Mouse (Mus musculus) megakaryocyte-erythroid progenitor cell, adult 5-6 weeks (primary cell): ENCODE results near the gene Il9r. TPM values are rescaled to one million over a fixed set of nuclear protein-coding genes. Genes with fewer than 3 reads are reported as not detected.

Source experiments
- ATAC-seq: replicated peaks from 2 replicates; pipeline ENCODE4 v1.8.0; 2016; ENCODE audit warnings: mild to moderate bottlenecking, inconsistent platforms; ENCODE audit not compliant: severe bottlenecking, poor library complexity, low FRiP score, low TSS enrichment
- total RNA-seq, 2 experiments: library from RNA; stranded (forward) in 1 of 2; stranded (reverse) in 1 of 2; fragments of 200-1000, 215-1000 nt in 1 of 2; fragments of >200 nt in 1 of 2; fragmentation: Nextera tagmentation in 1 of 2; gene quantifications; 2 replicates each; pipeline ENCODE4 v1.2.3; 2014 to 2017

The Il9r gene
- total RNA-seq (2014; fragmentation: Nextera tagmentation): not detected in 2 replicates
- total RNA-seq (2017): 0.19 TPM in 1 of 2 replicates, not detected in the other

DNA sequence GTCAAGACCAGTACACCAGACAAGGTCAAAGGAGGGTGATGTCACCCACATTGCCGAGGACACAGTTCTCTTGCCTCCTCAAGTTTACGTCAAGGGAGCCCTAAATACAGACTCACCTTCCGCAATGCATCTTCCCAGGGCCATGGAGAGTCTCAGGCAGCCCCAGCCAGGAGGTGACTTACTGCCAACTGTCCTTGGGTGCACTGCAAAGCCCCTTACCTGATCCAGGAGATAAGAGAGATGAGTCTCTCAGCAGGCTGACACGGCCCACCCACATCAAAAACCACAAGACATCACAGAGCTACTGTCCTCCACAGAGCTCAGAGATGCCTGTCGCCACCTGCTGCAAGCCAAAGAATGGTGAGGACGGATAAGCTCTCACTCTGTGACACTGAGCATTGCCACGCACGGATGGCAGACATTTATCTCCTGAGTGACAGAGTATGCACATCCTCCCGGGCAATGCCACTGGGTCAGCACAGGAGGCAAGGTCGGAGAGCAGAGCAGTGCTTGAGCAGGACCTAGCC lies at the start of gene Il9r:
Il9r (minus strand) TSS at position 205 of the 527 bp plus-strand sequence.
- ATAC-seq: peak; percentile 72

DNA sequence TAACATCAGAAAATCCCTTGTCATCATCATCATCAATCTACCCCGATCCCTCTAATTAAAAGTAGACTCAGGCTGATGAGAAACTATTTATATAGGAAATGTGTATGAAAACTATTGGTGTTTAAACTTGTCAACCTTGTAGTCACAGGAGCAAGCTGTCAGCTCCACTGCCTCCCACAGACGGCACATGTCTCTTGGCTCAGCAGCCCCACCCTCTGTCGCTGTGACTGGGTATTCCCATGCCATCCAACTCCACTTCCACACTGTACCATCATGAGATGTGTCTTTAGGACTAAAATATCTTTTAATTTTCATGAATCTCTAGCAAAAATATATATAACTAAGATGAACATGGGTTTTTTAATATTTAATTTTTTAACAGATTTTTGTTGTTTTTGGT lies 48.3 kb upstream of the Il9r start:
- no peak for ATAC-seq

DNA sequence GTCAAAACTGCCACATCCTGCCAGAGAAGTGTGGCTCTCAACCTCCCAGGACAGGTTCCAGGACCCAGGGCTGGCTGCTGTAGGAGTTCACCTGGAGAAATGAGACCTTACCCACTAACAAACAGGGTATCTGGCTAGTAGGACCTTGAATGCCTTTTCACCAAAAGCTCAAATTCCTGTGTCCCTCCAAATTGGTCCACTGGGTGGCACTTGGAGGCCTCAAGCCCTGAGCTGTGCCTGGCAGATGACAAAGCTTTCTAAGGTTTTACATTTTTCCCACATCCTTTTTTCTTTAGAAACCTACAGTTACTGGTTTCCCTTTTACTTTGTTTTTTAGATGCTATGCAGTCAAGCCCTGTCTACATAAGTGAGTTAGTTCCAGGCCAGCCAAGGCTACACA lies 47.0 kb upstream of the Il9r start:
- ATAC-seq: 0 out of 2 replicates have a peak, but pooled peaks have one; percentile 37

DNA sequence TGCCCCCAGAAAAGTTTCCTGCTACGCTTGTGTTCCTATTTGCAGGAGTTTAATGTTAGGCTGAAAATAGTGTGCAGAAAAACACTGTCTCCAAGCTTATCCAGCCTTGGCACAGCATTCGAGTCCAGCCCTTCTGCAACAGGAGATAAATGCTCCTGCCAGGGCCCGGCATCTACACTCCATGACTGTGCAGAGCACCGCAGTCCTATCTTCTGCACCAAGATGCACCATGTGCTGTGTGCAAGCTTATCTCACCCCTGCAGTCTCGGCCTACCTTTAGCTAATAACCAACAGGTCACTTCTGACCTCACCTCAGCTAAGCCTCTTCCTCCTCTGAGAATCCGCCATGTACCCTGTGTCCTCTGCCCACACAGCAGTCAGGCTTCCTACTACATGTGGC lies 45.5 kb upstream of the Il9r start:
- ATAC-seq: peak; percentile 92

DNA sequence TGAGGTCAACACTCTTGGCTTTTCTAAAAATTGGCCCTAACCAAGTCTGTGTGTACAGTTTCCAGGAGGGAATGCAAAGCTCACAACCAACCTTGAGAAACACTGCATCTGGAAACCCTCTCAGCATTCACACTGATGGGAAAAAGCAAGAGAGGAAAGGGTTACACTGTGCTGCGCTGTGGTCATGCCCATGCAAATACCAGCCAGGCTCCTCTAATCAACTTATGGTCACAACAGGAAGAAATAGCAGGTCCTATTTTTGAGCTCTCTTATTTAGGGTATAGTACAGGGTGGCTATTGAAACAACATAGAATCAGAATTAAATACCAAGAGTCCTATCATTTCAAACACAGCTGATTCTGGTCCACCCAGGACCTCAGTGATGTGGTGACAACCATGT lies 44.5 kb upstream of the Il9r start:
- no peak for ATAC-seq

DNA sequence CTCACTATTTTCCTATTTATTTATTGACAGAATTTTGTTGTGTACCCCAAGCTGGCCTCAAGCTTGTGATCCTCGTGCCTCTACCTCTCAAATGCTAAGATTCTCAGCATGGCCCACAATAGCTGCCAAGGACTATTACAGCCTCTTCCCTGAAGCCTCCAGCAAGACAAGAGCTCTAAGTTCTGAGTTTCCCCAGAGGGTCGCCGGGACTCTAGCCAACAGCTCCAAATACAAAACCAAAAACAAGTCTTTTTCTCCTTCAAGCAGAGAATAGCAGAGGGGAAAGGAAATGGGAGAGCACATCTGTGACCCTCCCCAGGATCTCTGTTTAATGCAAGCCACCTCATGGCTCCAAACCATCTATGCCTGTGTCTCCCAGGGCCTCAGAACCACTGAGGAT lies 44.0 kb upstream of the Il9r start:
- ATAC-seq: no peak

DNA sequence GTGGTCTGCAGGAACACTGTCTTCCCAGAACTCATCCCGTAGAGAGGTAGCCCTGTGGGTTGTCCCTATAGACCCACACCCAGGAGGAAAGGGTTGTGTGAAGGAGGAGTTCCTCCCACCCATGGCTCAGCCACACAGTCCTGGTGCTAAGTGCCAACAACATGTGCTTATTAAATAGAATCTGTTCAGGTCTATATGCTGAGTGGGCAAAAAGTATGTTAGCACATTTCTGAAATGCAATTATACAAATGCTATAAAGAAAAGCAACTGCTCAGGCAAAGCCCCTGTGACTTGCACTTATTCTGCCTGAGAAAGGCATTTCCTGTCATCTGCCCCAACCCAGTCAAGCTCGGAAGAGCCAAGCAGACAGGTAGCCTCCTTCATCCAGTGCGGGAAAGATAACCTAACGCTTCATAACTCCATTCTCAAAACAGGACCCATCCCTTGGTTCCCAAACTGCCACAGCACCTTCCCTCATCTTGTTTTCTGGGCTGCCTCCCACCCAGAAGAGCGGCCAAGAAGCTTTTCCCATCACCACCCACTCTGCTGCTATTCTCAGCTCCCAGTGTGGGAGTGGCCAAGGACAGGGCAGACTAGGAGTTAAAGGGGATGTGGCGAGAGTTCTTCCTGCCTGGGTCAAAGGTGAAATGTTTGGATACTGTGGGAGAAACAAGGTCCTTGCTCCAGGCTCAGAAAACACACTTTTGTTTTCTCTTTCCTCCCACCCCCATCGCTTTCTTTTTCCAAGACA lies 43.3 kb upstream of the Il9r start:
- no peak for ATAC-seq

DNA sequence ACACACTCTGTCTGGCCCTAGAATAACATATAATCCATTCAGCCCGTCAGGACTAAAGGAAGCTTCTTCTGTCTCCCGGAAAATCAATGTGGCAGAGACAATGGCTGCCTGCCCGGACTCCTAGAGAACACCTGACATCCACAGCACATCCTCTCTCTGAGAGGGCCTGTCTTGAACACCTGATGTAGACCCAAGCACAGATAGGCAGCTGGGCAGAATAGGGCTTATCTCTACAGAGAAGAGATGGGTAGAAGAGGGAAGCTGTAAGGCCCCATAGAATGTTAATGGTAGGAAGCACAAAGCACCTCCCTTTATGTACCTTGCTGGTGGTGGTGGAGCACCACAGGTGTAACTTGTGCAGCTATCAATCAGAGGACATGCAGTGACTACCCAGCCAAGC lies 42.1 kb upstream of the Il9r start:
- ATAC-seq: no peak

DNA sequence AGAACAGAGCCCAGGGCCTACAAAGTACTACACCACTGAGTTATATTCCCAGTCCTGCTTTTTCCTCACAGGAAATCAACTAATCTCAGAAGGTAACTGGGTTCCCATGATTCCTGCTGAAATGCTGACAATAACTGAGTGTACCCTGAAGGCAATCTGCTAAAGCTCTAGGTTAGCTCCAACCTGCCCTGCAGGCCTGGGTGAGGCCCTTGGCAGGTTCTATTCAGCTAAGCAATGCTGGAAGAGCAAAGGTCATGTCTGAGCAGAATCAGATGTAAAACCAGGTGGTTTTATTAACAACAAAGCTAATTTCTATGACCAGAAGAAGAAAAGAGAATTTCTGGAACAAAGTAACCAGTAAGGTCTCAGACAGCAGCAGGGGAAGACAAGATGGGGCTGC lies 41.3 kb upstream of the Il9r start:
- no peak for ATAC-seq

DNA sequence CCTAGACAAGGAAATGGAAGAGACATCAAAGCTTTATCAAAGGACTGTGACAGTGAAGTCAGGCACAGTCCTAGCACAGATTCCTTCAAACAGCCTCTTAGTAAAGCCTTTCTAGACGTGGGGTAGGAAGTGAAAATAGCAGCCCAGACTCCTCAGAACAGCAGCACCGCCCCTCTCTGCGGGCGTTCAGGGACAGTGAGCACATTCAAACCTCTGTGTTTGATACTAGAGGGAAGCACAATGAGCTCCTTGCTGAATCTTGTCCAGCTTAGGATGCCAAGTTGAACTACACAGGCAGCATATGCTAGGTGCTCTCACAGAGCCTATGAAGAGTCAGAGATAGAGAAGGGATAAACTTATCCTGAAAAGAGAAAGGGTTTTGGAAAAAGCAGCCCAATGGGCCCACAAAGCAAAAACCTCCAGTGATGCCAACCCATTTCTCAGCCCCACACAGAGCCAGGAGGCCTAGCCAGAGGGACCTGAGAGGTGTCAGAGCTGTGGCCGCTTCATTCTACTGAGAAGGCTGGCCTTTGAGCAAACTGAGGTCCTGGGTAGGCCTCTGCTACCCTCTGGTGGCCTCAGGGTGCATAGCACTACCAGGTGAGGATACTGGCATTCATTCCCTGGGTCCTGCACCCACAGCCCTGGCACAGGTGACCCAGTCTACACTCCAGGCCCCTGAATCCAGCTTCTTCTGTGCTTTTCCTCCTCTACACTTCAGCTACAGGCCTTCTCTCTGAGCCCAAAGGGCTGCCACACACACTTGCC lies 38.2 kb upstream of the Il9r start:
- ATAC-seq: peak; percentile 82

DNA sequence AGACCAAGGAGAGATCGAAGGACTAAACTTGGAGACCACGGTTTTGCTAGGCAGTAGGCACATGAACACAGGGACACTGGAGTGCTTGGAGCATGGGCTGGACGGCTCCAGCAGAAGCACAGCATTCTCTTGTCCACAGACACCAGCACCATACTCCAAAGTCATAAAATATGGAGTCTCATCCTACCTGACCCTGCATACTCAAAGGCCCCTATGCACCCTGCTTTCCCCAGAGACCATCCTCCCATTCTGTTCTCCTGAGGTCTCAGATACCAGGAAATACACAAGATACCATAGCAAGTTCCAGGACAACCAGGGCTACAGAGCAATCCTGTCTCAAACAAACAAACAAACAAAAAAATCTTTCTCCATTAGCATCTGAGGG lies 37.3 kb upstream of the Il9r start:
- ATAC-seq: no peak

DNA sequence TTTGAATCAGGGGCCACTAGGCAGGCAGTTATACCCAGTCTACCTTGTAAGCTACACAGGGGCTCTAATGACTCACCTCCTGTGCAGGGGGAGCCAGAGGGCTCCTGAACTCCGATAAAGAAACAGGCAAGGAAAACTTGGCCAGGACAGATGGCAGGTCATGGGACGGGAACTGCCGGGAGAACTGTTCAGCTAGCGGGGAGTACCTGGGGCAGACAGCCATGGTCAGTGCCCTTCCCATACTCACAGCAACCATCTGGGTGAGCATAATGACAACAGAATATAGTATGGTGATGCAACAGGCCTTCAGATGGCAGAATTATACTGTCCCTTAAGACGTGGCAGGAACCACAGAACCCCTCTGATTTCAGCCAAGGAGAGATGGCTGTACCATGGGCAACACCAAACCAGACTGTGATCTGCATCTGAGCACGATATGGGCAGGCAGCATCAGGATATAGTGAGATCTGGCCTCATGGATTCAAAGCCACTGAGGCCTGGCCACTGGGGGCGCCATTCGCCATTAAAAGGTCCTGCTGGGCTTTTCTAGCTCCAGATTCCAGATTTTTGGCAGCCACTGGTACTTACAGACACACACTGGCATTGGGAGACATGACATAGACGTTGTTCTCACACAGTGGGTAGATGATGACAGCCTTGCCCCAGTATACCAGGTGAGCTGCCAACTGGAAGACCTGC lies 36.8 kb upstream of the Il9r start:
- peak; percentile 48 for ATAC-seq

DNA sequence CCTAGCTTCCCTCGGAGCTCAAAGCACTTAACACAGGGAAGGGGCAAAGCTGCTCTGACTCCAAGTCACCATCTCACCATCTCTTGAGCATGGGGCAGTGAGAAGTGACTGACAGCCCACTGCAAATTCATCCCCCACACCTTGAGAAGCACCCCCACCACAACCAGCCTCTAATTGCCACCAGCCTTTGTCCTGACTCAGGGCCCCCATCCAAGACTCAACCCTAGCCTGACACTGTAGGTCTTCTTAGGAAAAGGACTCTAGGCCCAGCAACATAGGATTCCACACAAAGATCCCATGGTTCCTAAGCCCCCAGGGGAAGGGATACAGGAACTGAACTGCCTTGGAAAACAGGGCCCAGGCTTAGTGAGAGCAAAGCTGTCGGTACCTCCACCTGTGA lies 36.1 kb upstream of the Il9r start:
- no peak for ATAC-seq

DNA sequence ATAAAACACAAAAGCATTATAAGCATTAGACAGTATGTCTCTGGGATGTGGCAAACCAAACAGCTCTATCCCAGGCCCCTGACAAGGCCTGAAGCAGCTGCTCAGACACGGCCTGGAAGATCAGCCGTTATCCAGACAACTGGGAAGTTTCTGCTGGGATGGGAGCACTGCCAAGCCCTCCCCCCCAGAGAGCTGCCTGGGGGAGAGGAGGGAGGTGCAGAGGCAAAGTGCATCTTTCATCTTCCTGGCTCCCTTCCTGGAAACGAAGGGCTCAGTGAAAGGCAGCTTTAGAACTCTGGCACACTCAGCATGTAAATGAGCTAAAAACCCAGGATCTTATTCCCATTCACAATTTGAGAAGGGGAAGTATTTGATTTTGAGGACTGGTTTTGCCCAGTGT lies 35.6 kb upstream of the Il9r start:
- ATAC-seq: no peak

DNA sequence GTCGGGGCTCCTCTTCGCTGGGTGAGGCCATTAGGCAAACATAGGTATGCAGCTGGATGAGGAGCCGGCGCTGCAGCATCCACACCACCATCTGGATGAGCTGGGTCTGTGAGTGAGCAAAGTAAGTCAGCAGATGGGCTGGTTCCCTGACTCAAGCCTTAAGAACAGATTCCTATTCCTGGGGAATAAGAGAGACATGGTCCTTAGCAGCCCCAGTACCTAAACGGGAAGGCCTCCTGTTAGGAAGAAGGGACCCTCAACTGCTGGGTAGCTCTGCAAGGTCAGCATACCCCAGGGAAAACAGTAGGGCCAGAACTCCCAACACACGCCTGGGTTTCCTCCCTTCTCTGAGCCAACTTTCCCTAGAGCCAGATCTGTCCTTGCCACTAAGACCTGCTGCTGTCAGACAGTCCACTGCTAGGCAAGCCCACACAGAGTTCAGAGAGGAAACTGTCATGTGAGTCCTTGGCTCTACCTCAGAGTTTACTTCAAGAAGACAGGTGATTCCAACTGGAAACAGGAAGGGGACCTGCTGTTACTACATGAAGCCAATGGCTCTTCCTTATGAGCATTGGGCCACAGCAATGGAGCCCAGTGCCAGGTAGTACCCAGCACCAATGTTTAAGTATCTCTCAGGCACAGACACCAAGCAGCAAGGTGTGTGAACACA lies 34.9 kb upstream of the Il9r start:
- ATAC-seq: no peak

DNA sequence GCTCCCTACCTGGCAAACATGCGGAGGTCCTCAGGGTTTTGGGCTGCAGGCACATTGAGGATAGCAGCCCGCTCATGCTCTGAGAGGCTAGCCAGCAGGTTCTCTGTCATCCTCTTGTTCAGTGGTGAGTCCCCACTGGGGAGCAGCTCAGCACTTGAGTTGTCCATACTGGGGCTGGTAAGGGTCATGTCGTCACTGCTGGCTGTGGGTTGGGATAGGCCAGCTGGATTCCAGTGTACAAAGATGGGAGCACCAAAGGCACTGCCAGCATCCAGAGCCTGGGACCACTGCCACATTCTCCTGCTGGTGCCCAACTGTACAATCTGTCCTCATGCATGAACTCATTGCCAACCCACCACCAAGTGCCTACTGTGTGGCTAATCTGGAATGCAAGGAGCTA lies 33.8 kb upstream of the Il9r start:
- ATAC-seq: no peak

DNA sequence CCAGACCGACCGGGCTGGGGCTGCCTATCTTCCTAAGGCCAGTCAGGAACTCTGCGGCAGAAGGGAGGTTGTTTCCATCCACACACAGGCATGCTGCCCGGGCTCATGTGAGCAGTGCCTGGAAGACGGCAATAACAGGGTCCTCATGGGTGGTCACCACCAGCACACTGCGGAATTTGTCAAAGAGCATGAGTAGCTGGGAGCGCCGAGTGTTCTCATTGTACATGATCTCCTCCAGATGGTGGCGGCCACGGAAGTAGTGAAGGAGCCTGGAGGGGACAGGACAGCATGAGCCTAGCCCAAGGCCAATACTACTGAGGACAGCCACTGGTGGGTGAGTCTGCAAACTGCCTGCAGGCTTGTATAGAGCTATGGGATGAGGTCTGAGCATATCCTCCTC lies 32.8 kb upstream of the Il9r start:
- no peak for ATAC-seq

DNA sequence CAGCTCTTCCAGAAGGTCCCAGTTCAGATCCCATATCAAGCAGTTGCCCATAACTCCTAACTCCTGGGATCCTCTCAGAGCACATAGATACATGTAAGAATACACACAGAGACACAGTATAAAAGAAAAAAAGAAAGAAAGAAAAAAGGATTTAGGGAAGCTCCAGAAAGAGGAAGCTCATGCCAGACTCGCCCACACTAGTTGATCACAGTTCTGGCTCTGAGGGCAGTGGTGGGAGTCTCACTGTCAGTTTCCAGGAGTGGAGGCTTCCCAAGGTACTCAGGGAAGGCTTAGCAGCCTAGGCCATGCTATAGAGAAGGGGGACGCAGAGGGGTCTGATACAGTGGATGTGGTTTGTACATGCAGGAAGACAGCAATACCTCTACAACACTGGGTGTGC lies 31.0 kb upstream of the Il9r start:
- ATAC-seq: no peak

DNA sequence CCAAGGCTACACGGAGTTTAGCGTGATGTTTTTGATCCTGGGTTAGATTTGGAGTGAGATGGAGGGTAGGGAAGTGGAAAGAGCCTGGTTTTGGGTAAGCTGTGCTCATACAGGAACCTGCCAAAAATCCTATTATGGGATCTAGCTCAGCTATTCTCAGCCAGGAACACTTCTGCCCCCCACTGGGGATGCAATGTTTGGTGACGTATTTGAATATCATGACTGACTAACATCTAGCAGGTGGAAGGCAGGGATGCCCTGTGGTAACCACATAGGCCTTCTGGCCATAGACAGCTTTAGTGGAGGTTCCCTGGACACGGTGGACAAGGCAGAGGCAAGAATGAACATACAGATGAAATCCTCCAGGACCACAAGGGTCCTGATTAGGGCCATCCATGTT lies 30.1 kb upstream of the Il9r start:
- no peak for ATAC-seq
